In the genomic region with DNA sequence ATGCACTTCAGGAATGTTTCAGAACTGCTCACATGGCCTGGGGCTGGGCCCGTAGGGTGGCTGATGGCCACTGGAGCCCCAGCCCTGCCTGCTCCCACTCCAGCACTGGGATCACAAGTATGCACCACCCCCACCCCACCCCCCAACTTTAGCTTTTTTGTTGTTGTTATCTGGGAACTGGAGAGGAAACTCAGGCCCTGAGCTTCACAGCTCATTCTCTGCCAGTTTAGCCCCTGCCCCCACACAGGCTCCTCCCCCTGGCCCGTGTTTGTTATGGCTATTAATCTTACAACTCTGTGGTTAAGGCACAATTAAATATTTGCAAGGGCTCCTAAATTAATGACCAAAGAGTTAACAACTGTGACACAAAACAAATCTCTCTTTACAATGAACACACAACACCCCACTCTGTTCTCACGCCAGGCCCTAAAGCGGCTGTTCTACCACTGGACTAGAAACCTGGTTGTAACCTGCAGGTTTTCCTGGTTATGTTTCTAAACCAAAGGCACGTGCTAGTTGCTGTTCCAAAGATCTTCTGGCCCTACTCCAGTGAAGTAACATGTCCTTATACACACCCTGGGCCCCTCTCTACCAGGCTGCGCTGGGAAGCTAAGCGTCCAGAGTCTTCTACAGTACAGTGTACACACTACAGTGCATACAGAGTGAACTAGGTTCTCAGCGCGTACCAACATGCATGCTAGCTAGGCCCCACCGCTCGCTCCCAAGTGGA, we compare ENCODE assay signal across 9 mouse cellular contexts. TPM values are rescaled to one million over a fixed set of nuclear protein-coding genes. Genes with fewer than 3 reads are reported as not detected.
A peak's percentile ranks its signal among the peaks of the same experiment; 100 is the strongest.
DNase-seq lines count a peak whose midpoint lies in the region; ATAC-seq and TF ChIP-seq lines count a peak whose summit lies in the region.
"Had no signal": no experiment of that assay in that cellular context is flagged by ENCODE, and none has a peak within 500 bp of the region (broad histone marks: within the 10 kb centered on the region; RNA-seq: fewer than 3 reads in every experiment).

No protein-coding gene starts in this region.

- H3K36me3 ChIP-seq in kidney, adult 2 months (ENCODE audit: control insufficient read depth, insufficient read depth, low read length) = no peaks in the 10 kb centered on the region
- peaks cover 30% of the 10 kb centered on the region for H3K36me3 ChIP-seq in liver, postnatal 0 days (replicated peaks; ENCODE audit: insufficient read depth, low read length)

- H3K9me3 ChIP-seq in liver, postnatal 0 days (ENCODE audit: low read length) = no peaks in the 10 kb centered on the region

- peak overlapping the region; percentile 15; the same call in 1 of the 2 replicates for H3K4me3 ChIP-seq in kidney, adult 2 months (ENCODE audit: insufficient read depth, low read depth, low read length)
- H3K4me3 ChIP-seq in liver, postnatal 0 days (ENCODE audit: low read depth, low read length) = peak overlapping the region; percentile 85

- H3K27me3 ChIP-seq in kidney, adult 2 months (replicated peaks; ENCODE audit: control insufficient read depth, insufficient read depth, low read length) = no peaks in the 10 kb centered on the region
- H3K27me3 ChIP-seq in liver, postnatal 0 days (ENCODE audit: insufficient read depth, low read length) = no peaks in the 10 kb centered on the region

- TF ChIP-seq EP300 in liver, postnatal 0 days (IDR thresholded peaks at IDR 0.05; ENCODE audit: low read depth) = peak; percentile 16; the same call in 1 of the 2 replicates

- TF ChIP-seq CTCF in kidney, adult 2 months (conservative IDR thresholded peaks at IDR 0.05; ENCODE audit: insufficient read depth, insufficient read length, low read depth, low read length) = no peak
- TF ChIP-seq CTCF in liver, postnatal 0 days (IDR thresholded peaks at IDR 0.05; ENCODE audit: low read depth) = no peak

- H3K27ac ChIP-seq in kidney, adult 2 months (ENCODE audit: insufficient read depth, low read depth, low read length) = peak overlapping the region; percentile 21
- peak overlapping the region; percentile 50 for H3K27ac ChIP-seq in liver, postnatal 0 days (ENCODE audit: low read depth)

- no peak for TF ChIP-seq POLR2A in kidney, adult 2 months (IDR thresholded peaks at IDR 0.05; ENCODE audit: low read depth, low read length)

- peaks cover 33% of the 10 kb centered on the region for H3K4me1 ChIP-seq in kidney, adult 2 months (ENCODE audit: control insufficient read depth, insufficient read depth, low read length)
- H3K4me1 ChIP-seq in liver, postnatal 0 days (ENCODE audit: insufficient read depth) = peaks cover 54% of the 10 kb centered on the region

- peak overlapping the region; percentile 68 for H3K4me2 ChIP-seq in liver, postnatal 0 days (ENCODE audit: low read depth, low read length)

- peak overlapping the region; percentile 87 for H3K9ac ChIP-seq in liver, postnatal 0 days (replicated peaks)

- WGBS in kidney, adult 2 months = 25% methylated on average over 11 of the region's 11 CpGs
- WGBS in liver, postnatal 0 days (ENCODE audit: insufficient replicate concordance) = 60% methylated on average over 11 of the region's 11 CpGs

- no peak for ATAC-seq in liver, postnatal 0 days
- no peak for ATAC-seq in frontal cortex, adult (ENCODE audit: low TSS enrichment)

- peak; percentile 25 for DNase-seq in cerebellum, adult 9-11 months
- DNase-seq in cerebellum, postnatal 25 days = no peak
- DNase-seq in adrenal gland, postnatal 25 days = peak; percentile 17
- DNase-seq in kidney, adult 2 months = peak; percentile 88
- DNase-seq in liver, postnatal 0 days = peak; percentile 38
- no peak for DNase-seq in layer of hippocampus, adult 8-10 months (ENCODE audit: low spot score in 2 of 2)
- DNase-seq in ovary, postnatal 14 days (ENCODE audit: low spot score) = no peak

RNA-seq across cellular contexts. Expression of a gene that starts 2.7 kb away (rescaled TPM):
- 82.8 and 99.6 TPM in 2 replicates for total RNA-seq in adrenal gland, postnatal 25 days (2021)
- polyA plus RNA-seq in kidney, adult 2 months (2012; rRNA removed) = 164 and 171 TPM in 2 replicates
- 135 and 137 TPM in 2 replicates for polyA plus RNA-seq in liver, postnatal 0 days (2015; fragmentation: Nextera tagmentation; extraction: Ambion mirVana)
- total RNA-seq in layer of hippocampus, adult 8-10 months (2022) = 100 to 1,000 TPM; 127 to 147 (median 136) TPM

RNA-seq across cellular contexts. Expression of a gene that starts 15.1 kb away (rescaled TPM):
- not detected in 2 replicates for total RNA-seq in adrenal gland, postnatal 25 days (2021)
- polyA plus RNA-seq in kidney, adult 2 months (2012; rRNA removed) = not detected in 2 replicates
- polyA plus RNA-seq in liver, postnatal 0 days (2015; fragmentation: Nextera tagmentation; extraction: Ambion mirVana) = not detected in 2 replicates
- not detected for total RNA-seq in layer of hippocampus, adult 8-10 months (2022)
- polyA plus RNA-seq: C2C12 had no signal

RNA-seq across cellular contexts. Expression of a gene that starts 20.4 kb away (rescaled TPM):
- total RNA-seq in adrenal gland, postnatal 25 days (2021) = not detected in 2 replicates
- 0.09 TPM in 1 of 2 replicates, not detected in the other for polyA plus RNA-seq in kidney, adult 2 months (2012; rRNA removed)
- not detected in 2 replicates for polyA plus RNA-seq in liver, postnatal 0 days (2015; fragmentation: Nextera tagmentation; extraction: Ambion mirVana)
- total RNA-seq in layer of hippocampus, adult 8-10 months (2022) = under 1 TPM; 0.31 to 0.79 (median 0.36) TPM

RNA-seq across cellular contexts. Expression of a gene that starts 35.4 kb away (rescaled TPM):
- total RNA-seq in adrenal gland, postnatal 25 days (2021) = not detected in 2 replicates
- polyA plus RNA-seq in kidney, adult 2 months (2012; rRNA removed) = 0.05 TPM in 1 of 2 replicates, not detected in the other
- polyA plus RNA-seq in liver, postnatal 0 days (2015; fragmentation: Nextera tagmentation; extraction: Ambion mirVana) = not detected in 2 replicates
- not detected for total RNA-seq in layer of hippocampus, adult 8-10 months (2022)
- polyA plus RNA-seq: C2C12 had no signal

RNA-seq across cellular contexts. Expression of a gene that starts 54.9 kb away (rescaled TPM):
- total RNA-seq in adrenal gland, postnatal 25 days (2021) = not detected in 2 replicates
- polyA plus RNA-seq in kidney, adult 2 months (2012; rRNA removed) = 0.03 TPM in 2 replicates
- polyA plus RNA-seq in liver, postnatal 0 days (2015; fragmentation: Nextera tagmentation; extraction: Ambion mirVana) = not detected in 2 replicates
- under 1 TPM in 2 of 4 experiments, not detected in 2; 0.09 to 0.18 TPM for total RNA-seq in layer of hippocampus, adult 8-10 months (2022)
- polyA plus RNA-seq: C2C12 had no signal

Comparison
In these comparisons a context has a peak if more than half of its experiments do, and no peak if none do; other contexts are left out.
1. DNase-seq: peak in cerebellum, adult 9-11 months (single experiment), adrenal gland, postnatal 25 days (single experiment), kidney, adult 2 months (single experiment) and liver, postnatal 0 days (single experiment); none in cerebellum, postnatal 25 days (0 of 2), layer of hippocampus, adult 8-10 months (0 of 2) and ovary, postnatal 14 days (single experiment).